Mouse (Mus musculus) CD4-positive, CD25-positive, alpha-beta regulatory T cell, adult 4 months (primary cell): Measurements from ENCODE around the gene Ntrk2. TPM values are rescaled to one million over a fixed set of nuclear protein-coding genes. Genes with fewer than 3 reads are reported as not detected.

Experiments used
- ATAC-seq: one replicate; pipeline ENCODE4 v1.8.0; 2017
- polyA plus RNA-seq, 2 experiments: library from polyadenylated mRNA; unstranded; fragments of 100-300 nt; shearing (Covaris generic); gene quantifications; one replicate each; pipeline ENCODE4 v1.2.1; 2017

Ntrk2 gene
- not detected for polyA plus RNA-seq

DNA sequence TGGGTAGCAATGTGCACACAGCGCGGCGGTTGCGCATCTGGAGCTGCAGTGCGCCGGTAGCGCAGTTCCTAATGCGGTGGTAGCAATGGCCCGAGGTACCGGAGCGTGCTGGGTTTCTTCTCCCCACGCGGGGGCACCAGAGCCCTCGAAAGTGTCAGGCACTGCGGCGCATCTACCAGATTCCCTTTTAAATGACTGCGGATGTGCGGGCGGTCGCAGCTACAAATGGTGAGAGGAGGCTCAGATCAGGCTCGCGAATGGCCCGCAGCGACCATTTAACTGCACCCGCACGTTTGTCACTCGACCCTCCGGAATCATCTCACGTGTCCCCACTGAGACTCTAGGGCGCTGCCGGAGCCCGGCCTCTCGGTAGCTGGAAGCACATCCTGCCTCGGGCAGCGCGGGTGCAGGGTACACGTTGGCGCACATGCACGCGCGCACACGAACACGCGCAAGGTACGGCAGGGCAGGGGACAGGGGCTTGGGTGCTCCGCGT is at the start of gene Ntrk2:
TSS of gene Ntrk2 (plus strand) at position 173 of the 496 bp plus-strand sequence.
- no peak for ATAC-seq

DNA sequence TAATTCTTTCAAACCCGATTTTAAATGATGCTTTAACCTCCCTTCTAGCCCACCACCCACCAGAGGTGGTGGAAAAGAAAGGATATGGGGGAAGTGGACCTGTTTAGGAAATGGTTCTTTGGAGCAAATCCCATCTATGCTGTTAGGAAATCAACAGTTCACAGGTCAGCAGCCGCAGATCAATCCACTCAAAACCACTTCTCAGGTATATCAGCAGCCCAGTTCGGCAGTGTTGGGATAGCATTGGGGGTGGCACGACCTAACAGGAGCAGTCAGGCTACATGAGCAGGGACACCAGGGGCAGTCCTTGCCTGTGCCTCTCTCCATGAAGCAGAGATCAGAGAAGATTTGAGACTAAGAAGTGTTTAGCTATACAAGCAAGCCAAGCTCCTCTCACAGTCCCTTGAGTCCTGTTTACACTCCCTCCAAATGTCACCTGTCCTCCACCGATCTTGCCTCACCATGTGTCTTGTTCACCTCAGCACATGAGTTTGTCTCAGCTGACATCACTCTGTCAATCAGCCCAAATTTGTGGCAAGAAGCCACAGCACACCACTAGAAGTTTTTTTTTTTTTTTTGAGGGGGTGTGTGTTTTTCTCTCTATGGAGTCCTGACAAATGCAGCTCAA is 45.3 kb upstream of the Ntrk2 start:
- no peak for ATAC-seq

DNA sequence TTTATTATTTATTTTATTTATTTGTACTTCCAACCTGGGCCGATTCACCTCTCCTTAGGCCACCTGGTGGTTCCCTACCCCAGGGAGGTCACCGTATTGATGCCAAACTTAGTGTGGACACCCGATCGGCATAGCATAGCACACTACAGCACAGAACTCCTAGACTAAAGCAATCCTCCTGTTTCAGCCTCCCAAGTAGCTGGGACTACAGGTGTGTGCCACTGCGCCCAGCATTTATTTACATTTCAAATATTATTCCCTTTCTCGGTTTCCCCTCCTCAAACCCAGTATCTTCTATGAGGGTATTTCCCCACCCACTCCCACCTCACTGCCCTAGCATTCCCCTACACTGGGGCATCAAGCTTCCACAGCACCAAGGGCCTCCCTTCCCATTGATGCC is 38.1 kb upstream of the Ntrk2 start:
- ATAC-seq = no peak

DNA sequence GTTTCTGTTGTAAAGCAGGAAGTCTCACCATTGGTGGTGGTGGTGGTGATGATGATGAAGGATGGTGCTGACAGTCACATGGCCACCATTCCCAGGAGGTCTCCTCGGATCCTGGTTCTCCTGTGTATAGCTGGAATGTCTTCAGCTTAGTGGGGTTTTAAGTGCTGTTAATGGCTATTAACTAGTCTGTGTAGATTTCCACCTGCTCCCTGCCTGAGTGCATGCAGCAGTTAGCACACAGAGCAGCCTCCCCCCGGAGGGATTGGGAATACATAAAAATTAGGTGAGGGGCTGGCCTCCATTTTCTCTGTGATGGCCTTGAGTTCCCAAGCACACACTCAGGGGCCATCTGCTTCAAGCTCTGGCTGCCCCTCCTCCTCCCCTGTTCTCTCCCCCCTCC is 36.9 kb upstream of the Ntrk2 start:
- no peak for ATAC-seq

DNA sequence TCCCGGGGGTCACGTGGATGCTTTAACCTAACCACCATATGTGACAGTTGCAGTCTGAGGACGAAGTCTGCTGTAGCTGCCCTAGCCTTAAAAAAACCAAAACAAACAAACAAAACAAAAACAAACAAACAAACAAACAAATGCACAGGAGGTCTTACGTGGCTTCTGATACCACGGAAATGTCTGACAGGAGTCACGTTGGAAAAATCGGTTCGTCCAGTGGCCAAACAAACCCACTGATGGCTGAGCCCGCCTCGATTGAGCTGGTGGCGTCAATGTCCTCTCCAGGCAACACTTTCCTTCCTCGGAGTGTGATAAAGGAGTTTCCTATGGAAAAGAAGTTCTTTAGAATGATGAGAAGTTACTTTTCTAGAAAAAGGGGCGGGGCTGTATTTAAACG is 27.1 kb upstream of the Ntrk2 start:
- no peak for ATAC-seq

DNA sequence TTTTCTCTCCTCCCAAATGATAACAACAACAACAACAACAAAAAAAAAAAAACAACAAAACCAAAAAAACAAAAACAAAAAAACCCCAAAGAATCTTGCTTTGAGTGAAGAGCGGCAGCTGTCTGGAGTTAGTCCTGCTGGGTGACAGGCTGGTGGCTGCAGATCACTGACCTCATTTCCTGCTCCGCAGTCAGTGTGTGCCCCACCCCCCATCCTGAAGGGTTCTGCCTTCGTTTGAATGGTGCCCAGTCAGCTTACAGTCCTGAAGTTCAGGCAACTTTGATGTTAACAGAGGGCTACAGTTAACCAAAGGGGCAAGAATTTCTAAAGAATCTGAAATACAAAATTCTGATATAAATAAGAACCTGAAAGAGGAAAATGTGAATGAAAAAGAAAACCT is 19.9 kb upstream of the Ntrk2 start:
- no peak for ATAC-seq

DNA sequence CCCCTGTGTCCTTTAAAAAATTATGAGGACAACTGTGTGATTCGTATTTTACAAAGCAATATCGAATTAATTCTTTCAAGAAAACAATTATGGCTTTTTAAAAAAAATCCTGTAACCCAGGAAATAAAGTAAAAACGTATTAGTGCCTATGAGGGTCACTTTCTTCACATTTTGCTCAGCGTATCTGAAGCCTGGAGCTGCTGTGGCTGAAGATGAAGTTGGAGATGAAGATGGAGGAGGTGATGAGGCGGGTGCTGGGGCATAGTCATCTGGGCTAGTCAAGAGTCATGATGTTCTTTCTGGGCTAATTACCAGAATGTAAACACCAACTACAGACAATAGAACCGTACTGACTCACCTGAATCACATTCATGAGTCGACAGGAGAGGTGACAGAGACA is 15.6 kb upstream of the Ntrk2 start:
- ATAC-seq = no peak

DNA sequence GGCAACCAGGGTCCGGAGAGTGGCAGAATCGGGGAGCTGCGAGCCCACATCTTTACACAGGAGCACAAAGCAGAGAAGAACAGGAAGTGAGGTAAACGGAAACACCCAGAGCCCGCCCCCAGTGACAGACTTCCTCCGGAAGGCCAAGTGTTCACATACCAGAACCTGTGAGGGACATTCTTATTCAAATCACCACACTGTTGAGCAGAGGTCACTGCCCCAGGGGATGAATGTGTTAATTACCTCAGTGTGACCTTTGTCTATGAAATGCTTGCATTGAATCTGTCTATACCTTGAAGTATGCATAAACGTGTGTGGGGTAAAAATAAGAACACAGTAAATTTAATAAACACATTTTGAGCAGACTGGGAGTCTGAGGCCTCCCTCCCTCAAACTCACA is 9.0 kb upstream of the Ntrk2 start:
- ATAC-seq = no peak

DNA sequence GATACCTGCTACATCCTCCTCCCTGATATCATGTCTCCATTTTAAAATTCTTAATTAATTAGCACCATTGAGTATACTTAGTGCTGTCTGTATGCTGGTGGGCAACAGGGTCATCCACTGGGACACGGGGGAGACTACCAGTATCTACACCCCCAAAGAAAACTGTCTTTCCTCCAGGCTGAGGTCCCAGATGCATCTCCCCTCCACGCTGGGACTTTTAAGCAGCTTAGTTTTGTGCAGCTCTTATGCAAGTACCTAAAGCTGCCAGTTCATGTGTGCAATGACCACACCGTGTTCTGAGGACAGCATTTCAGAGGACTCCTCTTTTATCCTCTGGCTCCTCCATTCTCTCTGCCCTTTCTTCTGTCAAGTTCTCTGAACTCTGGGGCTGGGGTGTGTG is 5.1 kb upstream of the Ntrk2 start:
- no peak for ATAC-seq

DNA sequence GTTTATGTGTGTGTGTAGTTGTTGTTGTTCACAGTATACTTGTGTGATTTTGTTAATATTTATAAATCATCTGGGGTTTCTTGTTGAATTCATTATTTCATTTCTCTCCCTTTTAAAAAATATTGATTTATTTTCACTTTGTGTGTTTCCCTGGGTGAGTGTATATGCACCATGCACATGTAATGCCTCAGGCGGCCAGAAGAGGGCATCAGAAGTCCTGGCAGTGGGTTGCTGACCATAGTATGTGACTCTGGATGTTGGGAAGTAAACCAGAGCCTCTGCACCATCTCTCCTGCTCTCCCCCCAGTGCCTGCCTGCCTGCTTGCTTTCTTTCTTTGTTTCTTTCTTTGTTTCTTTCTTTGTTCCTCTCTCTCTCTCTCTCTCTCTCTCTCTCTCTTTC is 2.5 kb upstream of the Ntrk2 start:
- ATAC-seq = no peak

DNA sequence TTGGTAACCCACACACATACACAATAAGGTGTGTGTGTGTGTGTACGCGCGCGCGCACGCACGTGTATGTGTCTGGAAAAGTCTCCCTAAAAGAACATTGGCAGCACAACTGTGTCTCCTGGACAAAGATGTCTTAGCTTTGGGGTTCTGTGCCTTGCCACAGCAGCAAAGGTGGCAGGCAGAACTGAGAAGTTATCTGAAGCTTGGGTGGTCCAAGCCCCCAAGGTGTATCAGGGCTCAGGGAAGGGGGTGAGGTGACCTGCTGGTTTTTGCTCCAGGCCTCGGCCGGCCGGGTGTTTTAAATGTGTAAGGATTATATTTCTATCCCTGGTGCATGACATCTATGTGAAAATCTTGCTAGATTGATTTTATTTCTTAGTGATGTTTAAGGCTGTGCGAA is 536 bp upstream of the Ntrk2 start:
- no peak for ATAC-seq

DNA sequence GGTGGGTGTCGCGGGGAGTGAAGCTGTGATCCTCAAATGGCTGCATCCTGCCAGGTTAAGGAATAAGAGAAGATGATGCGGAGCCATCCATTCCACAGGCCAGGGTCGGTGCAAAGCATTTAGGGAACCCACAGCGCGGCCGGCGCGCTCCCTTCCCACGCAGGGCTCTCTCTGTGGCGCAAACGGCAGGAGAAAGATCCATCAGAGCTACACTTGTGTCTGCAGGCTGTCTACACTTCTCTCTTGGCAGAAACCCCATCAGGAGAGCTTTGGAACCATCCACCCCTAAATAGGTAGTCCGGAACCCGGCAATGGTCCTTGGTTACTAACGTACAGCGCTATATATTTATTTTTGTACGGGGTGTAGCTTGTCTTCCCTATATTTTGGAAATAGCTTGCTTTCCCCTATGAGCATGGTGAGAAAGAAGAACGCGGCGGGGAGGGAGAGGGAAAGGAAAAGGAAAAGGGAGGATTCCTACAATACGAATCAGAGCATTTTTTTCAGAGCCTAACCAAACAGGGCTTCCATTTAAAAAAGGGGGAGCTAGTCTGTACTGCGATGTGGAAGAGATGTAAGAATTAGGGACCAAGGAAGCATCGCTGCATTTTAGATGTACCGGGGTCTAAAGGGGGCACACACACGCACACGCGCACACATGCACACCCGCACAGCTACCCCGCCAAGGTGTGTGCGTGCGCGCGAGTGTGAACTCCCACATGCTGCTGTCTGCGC is 693 bp downstream of the Ntrk2 start:
- ATAC-seq = no peak

DNA sequence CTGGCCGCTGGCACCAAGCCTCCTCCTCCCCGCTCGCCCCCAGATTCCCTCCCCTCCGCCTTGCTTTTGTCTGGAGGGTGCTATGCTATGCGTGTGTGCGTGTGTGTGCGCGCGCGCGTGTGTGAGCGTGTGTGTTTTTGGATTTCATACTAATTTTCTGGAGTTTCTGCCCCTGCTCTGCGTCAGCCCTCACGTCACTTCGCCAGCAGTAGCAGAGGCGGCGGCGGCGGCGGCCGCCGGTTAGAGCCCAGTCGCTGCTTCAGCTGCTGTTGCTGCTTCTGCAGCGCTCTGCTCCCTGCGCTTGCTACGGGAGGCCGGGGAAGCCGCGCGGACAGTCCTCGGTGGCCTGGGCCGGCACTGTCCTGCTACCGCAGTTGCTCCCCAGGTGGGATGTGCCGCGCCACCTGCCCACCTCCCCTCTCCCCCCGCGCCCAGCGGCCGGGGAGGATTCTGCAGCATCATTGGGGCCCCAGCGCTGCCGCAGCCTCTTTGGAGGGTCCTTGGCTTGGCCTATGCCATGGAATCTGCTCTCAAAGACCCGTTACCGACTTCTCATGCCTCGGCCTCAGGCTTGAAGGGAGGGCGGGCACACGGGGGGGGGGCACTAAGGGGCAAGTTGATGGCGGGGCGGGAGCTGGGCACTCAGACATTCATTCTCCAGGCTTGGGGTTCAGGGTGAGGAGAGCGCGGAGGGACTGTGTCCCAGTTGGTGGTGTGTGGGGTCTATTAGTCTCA is 1.4 kb downstream of the Ntrk2 start:
- no peak for ATAC-seq

DNA sequence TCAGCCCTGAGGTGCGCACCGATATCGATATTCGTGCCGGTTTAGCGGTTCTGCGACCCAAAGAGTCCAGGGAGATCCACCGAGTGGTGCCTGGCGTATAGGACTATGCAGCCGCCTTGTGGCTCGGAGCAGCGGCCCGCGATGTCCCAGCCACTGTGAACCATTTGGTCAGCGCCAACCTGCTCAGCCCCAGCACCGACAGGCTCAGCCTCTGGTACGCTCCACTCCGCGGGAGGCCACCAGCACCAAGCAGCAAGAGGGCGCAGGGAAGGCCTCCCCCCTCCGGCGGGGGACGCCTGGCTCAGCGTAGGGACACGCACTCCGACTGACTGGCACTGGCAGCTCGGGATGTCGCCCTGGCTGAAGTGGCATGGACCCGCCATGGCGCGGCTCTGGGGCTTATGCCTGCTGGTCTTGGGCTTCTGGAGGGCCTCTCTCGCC is 2.0 kb downstream of the Ntrk2 start:
- ATAC-seq = no peak

DNA sequence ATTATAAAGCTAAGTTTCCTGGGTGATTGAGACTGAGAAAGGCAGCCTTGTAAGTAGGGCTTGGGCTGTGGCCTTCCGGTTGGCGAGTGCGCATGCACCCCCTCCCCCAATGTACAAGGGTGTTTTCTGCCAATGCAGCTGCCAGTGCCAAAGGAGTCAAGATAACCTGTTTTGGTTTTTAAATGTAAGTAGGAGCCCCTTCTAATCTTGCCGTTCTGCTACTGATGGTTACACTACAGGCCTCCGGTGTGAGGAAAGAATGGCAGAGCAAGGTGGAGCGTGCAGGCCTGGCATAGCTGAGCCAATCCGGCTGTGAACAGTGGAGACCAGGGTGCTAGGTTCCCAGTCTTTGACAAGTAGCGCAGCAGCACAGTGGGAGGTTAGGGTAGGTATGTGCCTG is 3.6 kb downstream of the Ntrk2 start:
- ATAC-seq = no peak

DNA sequence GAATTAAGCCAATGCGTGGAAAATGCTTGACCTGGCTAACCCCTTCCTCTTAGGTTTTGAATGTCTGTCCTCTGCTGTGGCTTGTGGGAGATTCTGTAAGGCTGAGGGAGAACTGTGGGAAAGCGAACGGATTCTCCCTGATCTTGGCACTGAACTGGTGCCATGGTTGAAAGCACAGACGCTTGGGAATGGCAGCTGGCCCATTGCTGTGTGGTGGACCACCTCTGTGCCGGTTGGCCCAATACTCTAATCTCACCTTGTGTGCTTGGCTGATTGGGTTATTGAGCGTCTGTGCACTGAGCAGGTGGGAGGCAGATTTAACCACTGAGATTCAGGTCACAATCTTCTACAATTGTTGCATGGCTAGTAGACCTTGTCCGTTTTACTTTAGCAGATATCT is 18.4 kb downstream of the Ntrk2 start:
- no peak for ATAC-seq

DNA sequence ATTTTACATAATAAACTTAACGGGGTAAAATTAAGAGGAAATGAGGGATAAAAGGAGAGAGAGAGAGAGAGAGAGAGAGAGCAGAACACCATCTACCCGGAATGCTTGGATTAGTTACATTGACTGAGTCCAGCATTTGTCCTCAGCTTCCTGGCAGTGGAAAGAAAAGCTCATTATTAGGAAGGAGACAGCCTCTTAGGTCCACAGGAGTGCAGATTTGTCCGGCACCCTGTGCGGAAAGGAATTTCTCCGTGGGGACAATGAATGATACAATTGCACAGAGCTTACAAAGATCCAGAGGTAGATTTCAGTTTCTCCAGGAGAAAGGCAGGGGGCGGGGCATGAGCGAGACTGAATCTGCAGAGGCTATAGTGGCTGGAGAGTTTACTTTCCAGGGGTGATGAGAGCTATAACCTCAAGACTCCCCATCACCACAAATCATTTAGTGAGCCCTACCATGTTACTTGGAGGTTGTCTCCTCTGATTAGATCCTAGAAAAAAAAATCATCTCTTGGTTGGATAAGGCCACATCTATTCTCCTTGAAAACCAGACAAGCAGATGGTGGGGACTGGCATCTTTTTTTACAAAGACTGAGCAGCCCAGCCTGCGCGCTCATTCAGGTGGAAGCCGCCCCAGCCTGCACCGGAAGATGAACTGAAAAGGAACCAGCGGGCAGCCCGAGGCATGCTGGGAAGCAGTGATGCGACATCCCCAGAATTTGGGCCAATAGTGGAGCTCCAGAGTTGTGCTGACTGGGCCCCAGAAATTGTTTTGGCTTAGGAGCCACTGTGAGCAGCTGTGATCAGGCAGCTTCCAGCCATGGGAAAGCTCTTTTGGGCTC is 20.2 kb downstream of the Ntrk2 start:
- no peak for ATAC-seq

DNA sequence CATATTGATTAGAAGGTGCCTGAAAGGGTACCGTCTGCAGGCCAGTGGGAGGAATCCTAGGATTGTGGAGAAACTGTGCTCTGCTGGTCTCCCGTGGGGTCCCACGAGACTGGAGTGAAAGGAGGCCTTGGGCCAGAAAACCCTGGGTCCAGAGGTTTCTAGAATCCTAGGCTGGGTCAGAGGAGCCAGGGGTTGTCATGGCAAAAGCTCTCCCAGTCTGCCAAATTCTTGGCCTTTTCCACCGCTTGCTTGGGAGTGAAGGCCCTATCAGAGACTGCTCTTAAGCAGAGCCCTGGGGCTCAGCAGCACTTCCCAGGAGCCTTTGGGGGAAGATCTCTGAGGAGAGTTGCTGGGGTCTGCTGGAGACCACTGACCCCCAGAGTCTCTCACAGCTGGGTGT is 25.6 kb downstream of the Ntrk2 start:
- ATAC-seq = no peak

DNA sequence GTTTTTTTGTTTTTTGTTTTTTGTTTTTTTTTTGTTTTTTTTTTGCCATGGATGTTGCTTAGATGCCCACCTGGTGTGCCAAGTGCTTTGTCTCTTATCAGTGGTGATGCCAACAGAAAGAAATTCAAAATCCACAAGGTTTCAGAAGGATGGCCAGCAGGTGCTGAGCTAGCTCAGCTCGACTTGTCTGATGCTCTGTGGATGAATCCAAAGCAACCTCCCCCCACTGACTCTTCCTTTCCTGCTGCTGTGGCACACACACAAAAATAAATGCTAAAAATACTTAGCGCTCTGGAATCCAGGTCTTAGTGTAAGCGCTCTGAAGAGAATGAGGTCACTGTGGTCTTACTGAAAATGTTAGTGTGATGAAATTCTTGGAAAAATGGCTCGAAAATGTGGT is 28.4 kb downstream of the Ntrk2 start:
- no peak for ATAC-seq

DNA sequence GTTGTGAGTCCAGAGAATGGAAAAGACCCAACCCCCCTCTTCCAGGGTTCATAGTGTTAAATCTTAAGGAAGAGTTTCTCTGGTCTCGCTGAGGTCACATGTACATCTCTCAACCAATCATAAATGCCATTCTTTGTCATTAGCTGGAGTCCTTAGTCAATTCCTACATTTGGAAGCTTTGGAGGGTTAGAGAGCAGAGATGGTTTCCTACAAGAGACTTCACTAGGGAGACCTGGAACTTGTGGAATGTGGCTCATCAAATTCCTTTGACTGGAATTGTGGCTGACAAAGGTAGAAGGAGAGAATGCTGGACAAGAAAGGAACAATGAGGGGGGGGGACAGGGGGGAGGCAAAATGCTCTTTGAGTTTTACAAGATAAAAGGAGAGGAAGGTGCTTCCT is 30.5 kb downstream of the Ntrk2 start:
- no peak for ATAC-seq

DNA sequence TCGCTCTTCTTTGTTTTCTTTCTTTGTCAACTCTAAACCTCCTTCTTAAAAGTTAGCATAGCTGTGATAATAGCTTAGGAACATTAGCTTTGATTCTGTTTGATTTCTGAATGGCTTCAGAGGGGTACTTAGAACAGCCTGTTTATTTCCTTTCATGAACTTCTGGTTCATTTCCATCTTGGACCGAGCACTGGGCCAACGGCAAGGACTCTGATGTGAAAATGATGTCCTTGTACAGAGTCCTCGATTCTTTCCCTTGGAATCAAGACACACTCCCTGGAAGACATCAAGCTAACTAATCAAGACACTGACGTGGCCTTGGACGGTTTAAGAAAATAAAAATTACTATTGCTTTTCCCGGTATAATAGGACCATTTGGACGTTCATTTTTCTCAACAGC is 31.7 kb downstream of the Ntrk2 start:
- no peak for ATAC-seq

DNA sequence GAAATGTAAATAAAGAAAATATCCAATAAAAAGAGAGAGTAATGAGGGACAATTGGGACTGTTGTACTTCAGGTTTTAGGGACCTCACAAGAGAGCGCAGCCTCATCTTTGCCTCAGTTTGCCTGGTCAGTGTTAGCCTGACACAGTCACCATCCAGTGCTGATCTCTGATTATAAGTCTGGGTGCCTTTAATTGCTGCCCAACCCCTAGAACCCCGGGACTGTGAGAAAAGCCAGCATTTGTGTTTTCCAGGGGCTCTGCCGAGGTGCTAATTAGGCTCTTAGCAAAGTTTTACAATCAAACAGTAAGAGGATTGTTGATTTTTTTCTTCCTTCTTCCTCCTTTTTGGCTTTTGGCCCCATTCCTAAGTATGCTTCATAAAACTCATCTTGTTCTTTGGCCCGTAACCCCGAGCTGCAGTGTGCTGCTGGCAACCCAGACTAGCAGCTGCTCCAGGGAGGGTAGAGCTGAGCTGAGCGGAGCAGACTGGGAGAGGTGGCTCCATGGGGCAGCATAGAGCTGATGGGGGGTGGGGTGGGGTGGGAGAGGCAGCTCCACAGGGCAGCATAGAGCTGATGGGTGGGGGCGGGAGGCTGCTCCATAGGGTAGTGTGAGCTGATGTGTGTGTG is 34.5 kb downstream of the Ntrk2 start:
- no peak for ATAC-seq
